Mouse (Mus musculus) kidney, adult 8-10 months (tissue): ENCODE measurements at regions not wholly inside any gene's neighbourhood (a gene's known extent, or its start where the extent isn't known, plus 50 kb on each side); places are given as distances from the start of the nearest gene placed in this dataset.

Source experiments
- DNase-seq, 2 experiments: peaks; one replicate each; pipeline ENCODE4 v3.0.0; 2022

DNA sequence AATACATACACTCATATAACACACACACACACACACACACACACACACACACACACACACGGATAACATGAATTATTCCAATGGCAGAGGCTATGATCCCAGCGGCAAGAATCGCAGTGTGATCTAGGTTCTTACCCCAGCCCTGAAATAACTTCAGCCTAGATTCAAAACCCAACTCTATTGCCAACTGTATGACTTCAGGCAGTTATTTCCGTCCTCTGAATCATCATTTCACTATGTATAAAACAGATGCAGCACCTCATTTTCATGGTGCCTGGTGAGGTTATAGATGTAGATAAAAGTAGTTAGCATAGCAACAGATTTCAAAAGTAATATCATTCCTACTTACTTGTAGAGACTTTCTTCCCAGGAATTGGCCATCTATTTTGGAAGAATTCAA is 61.0 kb upstream of the Tnfsf11 start:
- DNase-seq: no peak

DNA sequence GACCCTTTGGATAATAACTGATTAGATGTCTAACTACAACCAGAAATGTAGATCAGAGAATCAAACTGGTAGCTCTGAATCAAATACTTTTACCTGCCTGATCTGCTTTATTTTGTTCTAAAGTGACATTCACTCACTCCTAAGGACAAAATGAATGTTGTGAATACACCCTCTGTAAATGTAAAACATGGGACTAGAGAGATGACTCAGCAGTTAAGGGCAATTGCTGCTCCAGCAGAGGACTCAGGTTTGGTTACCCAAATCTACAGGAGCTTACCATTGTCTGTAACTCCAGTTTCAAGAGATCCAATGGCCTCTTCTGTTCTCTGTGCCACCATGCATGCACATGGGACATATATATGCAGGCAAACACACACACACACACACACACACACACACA is 57.0 kb upstream of the Tnfsf11 start:
- DNase-seq: no peak

DNA sequence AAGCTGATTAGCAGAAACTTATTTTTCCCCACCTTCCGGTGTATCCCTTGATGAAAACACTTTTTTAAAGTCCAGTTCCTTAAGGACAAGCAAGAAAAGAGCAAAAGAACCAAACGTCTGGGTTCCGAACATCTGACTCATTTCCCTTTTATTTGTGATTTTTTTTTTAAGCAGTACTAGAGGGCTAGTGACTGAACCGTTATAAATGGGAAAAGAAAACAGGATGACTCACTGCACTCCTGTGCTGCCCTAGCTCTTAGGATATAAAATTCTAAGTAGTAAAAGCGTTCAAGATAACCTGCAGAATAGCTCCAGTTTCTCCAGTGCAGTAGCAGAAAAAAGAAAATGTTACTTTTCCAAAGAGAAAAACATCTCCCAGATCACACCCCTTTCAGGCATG is 55.3 kb upstream of the Tnfsf11 start:
- no peak for DNase-seq
